Mouse (Mus musculus) cerebellum, adult 2 months (tissue): ENCODE measurements around the gene Hist1h2bk.

Source experiments
- CTCF ChIP-seq: fragments of 200-500 bp; IDR thresholded peaks from 2 replicates; pipeline ENCODE4 v1.5.1; 2011; ENCODE audit warnings: low read depth, mild to moderate bottlenecking, control low read depth, low read length, moderate library complexity, borderline replicate concordance; ENCODE audit not compliant: insufficient read depth
- POLR2A ChIP-seq: fragments of 200-500 bp; IDR thresholded peaks from 2 replicates; pipeline ENCODE4 v1.6.1; 2011; ENCODE audit warnings: low read length, control low read depth, borderline replicate concordance; ENCODE audit not compliant: insufficient read depth

DNA sequence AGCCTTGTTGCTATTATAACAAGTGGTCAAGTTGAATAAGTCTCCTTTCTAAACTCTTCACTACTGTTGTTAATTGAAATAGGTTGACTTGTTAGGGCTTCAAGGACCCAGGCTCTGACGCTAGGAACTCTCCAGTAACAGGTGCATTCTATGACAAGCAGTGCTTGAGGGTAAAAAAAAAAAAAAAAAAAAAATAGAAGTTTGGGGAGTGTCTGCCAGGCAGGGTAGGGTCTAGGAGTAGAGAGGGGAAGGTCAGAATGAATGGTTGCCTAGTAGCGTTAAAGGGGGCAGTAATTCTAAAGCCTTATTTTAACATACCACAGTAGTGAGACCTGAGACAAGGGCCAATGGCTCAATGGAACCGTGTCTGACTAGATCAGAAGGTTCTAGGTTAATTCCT lies 37.3 kb upstream of the Hist1h2bk start:
- TF ChIP-seq CTCF (no peak), POLR2A (no peak)
